Mouse (Mus musculus): ENCODE measurements around the gene Tor4a.

DNA sequence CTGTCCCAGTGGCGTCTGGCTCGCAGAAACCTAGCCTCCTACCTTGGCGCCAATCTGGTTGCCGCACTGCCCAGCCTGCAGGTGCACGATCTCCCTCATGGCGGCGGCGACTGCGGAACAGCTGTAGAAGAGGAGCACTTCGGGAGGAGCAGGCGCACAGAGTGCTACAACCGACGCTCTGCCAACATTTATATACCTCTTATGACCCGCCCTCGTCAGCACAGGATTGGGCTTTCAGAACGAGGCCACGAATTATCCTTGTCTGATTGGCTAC is 27.7 kb upstream of the Tor4a start, which contains the start of gene Tubb4b:
- TF ChIP-seq CTCF (conservative IDR thresholded peaks at IDR 0.05 in 1 of 2, IDR thresholded peaks at IDR 0.05 in 1 of 2; ENCODE audit: low read depth in 2 of 2, low read length in 2 of 2) (no peak), MYC (IDR thresholded peaks at IDR 0.05; ENCODE audit: low read depth, low read length) (peak; percentile 77; the same call in 1 of the 2 replicates), POLR2AphosphoS2 (IDR thresholded peaks at IDR 0.05; ENCODE audit: low read depth, low read length) (peak; percentile 98), SMC3 (IDR thresholded peaks at IDR 0.05; ENCODE audit: low read depth, low read length) (no peak), TCF12 (IDR thresholded peaks at IDR 0.05; ENCODE audit: low read depth, low read length) (peak; percentile 95), NELFE (IDR thresholded peaks at IDR 0.05; ENCODE audit: low read depth, low read length) (peak; percentile 99), BHLHE40 (IDR thresholded peaks at IDR 0.05; ENCODE audit: low read depth, low read length) (peak; percentile 45; the same call in 1 of the 2 replicates), POLR2A (IDR thresholded peaks at IDR 0.05; ENCODE audit: low read depth, low read length) (peak; percentile 98)
